Mouse (Mus musculus): ENCODE data around the gene Tnnt3. TPM values are rescaled to one million over a fixed set of nuclear protein-coding genes. Genes with fewer than 3 reads are reported as not detected.

Tnnt3 gene
- polyA plus RNA-seq, 1 experiment from 2014 or later = 167 TPM

DNA sequence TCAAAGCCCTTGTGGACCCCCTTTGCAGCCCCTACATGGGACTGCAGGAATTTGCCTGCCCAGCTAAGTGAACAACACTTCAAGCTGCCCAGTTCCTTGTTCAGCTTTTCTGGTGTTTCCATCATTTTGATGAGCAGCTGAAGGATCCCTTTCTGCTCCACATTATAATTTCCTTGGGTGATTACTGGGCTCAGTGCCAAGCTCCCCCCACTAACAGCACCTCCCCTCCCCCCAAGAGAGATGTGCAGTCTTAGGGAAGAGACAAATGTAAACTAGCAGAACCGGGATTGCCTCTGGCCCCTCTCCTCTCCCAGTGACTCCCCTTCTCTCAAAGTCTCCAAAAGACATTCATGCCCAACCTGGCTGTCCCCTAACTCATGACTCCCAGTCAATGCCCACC, 56.0 kb downstream of the Tnnt3 start:
- Histone ChIP-seq H3K4me2 (replicated peaks) (no peak overlapping the region), H3K4me1 (peaks cover 40% of the 10 kb centered on the region), H3K36me3 (no peaks in the 10 kb centered on the region), H3K9ac (no peak overlapping the region), H3K4me3 (replicated peaks) (no peak overlapping the region), H3K27me3 (no peaks in the 10 kb centered on the region), H3K27ac (replicated peaks) (peak overlapping the region; percentile 89), H3K9me3 (replicated peaks) (no peaks in the 10 kb centered on the region)
- ATAC-seq (ENCODE audit: insufficient number of reproducible peaks, low FRiP score, low TSS enrichment, low read depth) = no peak
- 0% methylated on average over 1 of the region's 1 CpGs for WGBS

DNA sequence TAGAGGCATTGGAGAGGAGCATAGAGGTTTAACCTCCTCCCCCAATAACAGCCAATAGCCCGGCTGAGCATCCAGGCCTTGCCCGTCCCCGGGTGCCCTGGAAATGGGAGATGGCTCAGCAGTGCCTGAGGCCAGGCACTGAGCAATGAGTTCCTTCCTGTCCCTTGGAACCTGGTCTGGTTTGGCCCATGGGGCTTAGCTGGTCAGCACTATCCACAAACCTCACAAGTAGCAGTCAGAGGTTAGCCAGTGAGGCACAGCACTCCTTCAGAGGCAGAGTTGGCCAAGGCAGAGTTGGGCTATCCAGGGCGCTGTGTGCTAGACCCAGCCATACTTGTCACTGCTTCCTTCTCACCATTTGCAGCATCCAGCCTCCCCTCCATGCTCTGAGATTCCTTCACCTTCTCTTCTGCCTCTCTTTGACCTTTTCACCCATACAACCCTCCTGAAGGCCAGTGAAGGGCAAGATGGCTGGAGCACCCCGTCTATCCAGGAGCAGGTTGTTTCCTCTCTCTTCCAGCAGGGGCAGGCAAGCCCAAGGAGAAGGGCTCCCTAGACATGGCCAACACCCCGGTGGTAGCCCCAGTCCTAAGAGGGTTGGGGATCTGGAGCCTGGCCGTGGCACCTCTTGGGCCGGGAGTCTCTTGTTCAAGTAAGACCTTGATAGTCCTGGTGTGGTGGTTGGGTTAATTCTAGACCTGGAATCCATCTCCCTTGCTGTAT, 56.9 kb downstream of the Tnnt3 start:
- H3K4me3 ChIP-seq (replicated peaks) = no peak overlapping the region
- no peak overlapping the region for H3K9ac ChIP-seq
- WGBS = 80% methylated on average over 8 of the region's 8 CpGs
- no peaks in the 10 kb centered on the region for H3K27me3 ChIP-seq
- H3K4me1 ChIP-seq = peaks cover 44% of the 10 kb centered on the region
- no peak overlapping the region for H3K4me2 ChIP-seq (replicated peaks)
- H3K27ac ChIP-seq (replicated peaks) = peak overlapping the region; percentile 89; the same call in 1 of the 2 replicates
- ATAC-seq (ENCODE audit: insufficient number of reproducible peaks, low FRiP score, low TSS enrichment, low read depth) = no peak
- no peaks in the 10 kb centered on the region for H3K9me3 ChIP-seq (replicated peaks)
- no peaks in the 10 kb centered on the region for H3K36me3 ChIP-seq

DNA sequence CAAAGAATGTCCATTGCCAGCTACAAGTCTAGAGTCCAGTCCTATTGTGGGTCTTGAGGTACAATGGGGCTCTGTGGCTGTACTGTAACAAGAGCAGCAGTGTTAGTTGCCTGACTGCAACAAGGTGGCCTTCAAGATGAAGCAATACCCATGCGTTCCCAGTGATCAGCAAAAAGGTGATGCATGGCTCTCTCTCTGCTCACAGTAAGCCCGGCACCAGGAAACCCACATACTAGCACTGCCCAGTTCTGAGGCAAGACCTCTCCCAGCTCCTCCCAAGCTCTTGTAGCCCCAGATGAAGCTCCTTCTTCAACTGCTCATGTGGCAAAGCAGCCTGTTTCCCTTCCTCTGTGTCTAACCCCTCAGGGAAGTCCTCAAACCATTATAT, 57.4 kb downstream of the Tnnt3 start:
- Histone ChIP-seq H3K27me3 (no peaks in the 10 kb centered on the region), H3K9me3 (replicated peaks) (no peaks in the 10 kb centered on the region), H3K4me3 (replicated peaks) (no peak overlapping the region), H3K4me1 (peaks cover 46% of the 10 kb centered on the region), H3K9ac (no peak overlapping the region), H3K27ac (replicated peaks) (no peak overlapping the region), H3K4me2 (replicated peaks) (no peak overlapping the region), H3K36me3 (no peaks in the 10 kb centered on the region)
- ATAC-seq (ENCODE audit: insufficient number of reproducible peaks, low FRiP score, low TSS enrichment, low read depth) = no peak
- 91% methylated on average over 2 of the region's 2 CpGs for WGBS

DNA sequence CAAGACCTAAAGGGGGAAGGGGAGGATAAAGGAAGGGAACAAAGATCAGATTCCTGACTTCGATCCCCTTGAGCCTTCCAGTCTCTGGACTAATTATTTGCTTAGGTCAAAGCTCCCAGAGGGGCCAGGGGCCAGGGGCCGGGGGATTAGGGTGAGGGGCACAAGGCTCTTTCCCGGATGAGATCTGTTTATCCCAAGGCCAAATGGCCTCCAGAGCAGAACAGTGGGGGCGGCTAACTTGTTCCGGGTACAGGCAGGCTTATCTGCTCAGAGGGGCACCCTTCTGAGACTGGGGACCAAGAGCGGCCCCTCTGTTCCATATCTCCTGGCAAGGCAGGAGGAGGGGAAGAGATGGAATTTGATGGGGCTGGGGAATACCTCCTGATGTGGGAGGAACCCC, 59.1 kb downstream of the Tnnt3 start:
- H3K27me3 ChIP-seq = no peaks in the 10 kb centered on the region
- no peak for ATAC-seq (ENCODE audit: insufficient number of reproducible peaks, low FRiP score, low TSS enrichment, low read depth)
- H3K36me3 ChIP-seq = no peaks in the 10 kb centered on the region
- H3K27ac ChIP-seq (replicated peaks) = no peak overlapping the region
- 49% methylated on average over 6 of the region's 6 CpGs for WGBS
- no peak overlapping the region for H3K4me3 ChIP-seq (replicated peaks)
- H3K9ac ChIP-seq = no peak overlapping the region
- no peak overlapping the region for H3K4me2 ChIP-seq (replicated peaks)
- H3K4me1 ChIP-seq = peaks cover 56% of the 10 kb centered on the region
- no peaks in the 10 kb centered on the region for H3K9me3 ChIP-seq (replicated peaks)

DNA sequence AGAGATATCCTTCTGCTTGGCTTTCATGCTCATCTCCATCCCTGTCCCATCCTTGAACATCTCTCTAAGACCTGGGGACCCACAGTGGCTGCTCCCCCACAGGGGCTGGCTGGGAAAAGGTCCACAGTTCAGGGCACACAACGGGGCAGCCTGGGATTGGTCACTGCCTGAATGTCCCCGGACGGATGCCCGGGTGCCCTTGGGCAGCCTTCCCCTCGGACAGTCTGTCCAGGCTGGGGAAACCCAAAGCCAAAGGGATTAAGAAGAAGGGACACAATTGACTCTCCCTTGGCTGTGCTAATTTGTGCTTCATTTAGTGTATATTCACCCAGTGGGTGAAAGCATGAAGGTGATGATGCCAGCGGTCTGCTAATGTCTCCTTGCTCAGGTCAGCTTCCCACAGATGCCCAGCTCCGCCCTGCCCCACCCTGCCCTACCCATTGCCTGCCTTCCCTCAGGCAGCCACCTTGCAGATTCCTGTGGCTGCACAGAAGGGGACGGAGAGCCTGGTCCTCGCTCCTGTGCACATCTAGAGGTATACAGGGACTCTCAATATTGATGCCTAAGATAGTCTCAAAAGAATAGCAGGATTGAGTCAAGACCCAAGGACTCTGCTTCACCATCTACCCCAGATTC, 60.0 kb downstream of the Tnnt3 start:
- Histone ChIP-seq H3K4me2 (replicated peaks) (no peak overlapping the region), H3K9ac (no peak overlapping the region), H3K4me1 (peaks cover 56% of the 10 kb centered on the region), H3K9me3 (replicated peaks) (no peaks in the 10 kb centered on the region), H3K36me3 (no peaks in the 10 kb centered on the region), H3K4me3 (replicated peaks) (no peak overlapping the region), H3K27me3 (no peaks in the 10 kb centered on the region), H3K27ac (replicated peaks) (no peak overlapping the region)
- ATAC-seq (ENCODE audit: insufficient number of reproducible peaks, low FRiP score, low TSS enrichment, low read depth) = no peak
- WGBS = 86% methylated on average over 9 of the region's 9 CpGs

DNA sequence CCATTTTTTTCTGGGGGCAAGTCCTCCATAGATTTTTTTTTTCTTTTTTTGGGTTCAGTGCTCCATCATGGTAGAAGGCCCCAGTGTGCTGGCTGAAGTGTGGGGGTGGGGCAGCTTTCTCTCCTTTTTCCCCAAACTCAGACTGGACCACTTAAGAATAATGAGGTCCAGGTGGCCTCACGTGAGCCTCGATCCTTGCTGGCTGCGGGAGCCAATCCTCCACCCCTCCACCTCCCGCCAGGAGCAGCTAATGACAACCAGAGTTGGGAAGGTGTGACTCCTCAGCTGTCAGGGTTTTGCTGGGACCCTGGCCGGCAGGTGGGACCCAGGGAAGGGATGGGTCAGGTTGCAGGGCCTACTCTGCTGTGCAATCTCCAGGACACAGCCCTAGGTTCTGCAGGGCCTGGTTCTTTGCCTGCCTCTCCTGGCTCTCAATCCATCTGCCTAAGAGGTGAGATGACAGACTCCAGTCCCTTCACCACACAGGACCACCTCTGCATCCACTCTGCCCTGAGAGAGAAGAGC, 61.1 kb downstream of the Tnnt3 start:
- Histone ChIP-seq H3K9ac (no peak overlapping the region), H3K27me3 (no peaks in the 10 kb centered on the region), H3K27ac (replicated peaks) (peak overlapping the region; percentile 44; the same call in 1 of the 2 replicates), H3K4me2 (replicated peaks) (no peak overlapping the region), H3K9me3 (replicated peaks) (no peaks in the 10 kb centered on the region), H3K4me1 (peaks cover 54% of the 10 kb centered on the region), H3K4me3 (replicated peaks) (no peak overlapping the region), H3K36me3 (no peaks in the 10 kb centered on the region)
- 35% methylated on average over 5 of the region's 5 CpGs for WGBS
- no peak for ATAC-seq (ENCODE audit: insufficient number of reproducible peaks, low FRiP score, low TSS enrichment, low read depth)

DNA sequence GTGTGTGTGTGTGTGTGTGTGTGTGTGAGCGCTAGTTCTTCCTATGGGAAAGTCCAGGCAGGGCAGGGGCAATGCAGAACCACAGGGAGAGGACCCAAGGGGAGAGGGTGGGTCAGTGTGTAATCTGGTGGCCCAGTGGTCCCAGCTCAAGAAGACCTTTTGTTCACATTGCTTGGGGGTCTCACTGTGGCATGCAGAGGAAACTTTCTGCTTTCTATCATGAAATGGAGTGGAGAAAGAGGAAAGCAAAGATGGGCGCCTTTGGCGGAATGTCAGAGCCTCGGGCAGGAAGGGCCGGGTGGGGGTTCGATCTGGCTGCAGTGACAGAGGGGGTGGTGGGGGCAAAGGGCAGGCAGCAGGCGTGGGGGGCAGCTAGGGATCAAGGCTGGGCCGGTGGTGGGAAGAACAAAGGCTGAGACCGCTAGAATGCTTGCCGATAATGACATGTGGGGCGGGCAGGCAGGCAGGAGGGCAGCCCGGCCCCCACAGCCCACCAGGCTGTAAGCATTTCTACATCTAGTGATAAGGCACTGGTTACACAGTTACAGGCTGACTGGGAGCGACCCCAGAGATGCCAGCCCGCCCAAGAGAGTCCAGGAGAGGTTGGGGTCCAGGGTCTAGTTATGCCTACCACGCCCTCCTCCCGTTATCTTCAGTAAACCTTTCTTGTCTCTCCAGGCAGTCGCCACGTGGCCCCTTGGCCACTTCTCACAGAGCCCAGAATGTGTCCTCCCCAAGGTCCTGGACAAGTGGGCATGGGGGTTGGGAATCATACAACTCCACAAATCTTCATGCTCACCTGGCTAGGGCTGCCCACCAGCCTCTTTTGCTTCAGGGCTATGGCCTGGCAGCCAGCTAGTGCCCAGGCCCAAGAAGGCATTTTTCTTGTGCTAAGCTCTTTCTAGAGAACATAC, 62.6 kb downstream of the Tnnt3 start:
- H3K4me1 ChIP-seq = peaks cover 43% of the 10 kb centered on the region
- H3K27ac ChIP-seq (replicated peaks) = peak overlapping the region; percentile 60; the same call in 1 of the 2 replicates
- no peak overlapping the region for H3K4me3 ChIP-seq (replicated peaks)
- H3K9ac ChIP-seq = no peak overlapping the region
- H3K27me3 ChIP-seq = no peaks in the 10 kb centered on the region
- no peak overlapping the region for H3K4me2 ChIP-seq (replicated peaks)
- no peaks in the 10 kb centered on the region for H3K9me3 ChIP-seq (replicated peaks)
- WGBS = 39% methylated on average over 18 of the region's 18 CpGs
- no peak for ATAC-seq (ENCODE audit: insufficient number of reproducible peaks, low FRiP score, low TSS enrichment, low read depth)
- no peaks in the 10 kb centered on the region for H3K36me3 ChIP-seq

DNA sequence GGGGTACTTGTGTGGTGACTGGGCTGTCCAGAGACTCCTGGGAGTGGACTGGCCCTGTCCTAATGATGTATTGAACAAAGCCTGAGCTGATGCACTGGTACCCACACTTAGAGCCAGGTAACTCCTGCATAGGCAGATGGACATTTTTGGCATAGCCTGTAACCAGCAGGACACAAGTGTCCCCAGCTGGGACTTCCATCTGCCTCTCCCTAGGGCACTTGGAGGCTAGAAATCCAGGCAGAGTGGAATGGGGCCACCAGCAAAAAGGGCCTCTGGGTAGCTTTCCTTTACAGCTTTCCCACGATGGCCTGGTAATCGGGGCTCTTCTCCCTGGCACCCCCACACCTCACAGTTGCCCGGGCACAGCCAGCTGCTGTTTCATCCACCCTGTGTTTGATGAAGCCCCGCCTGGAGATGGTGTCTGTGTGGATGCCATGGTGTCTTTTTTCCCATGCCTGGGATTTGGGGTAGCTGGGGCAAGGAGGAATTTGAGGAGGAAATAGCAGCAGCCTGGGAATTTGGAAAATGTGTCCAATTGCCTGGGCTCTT, 63.3 kb downstream of the Tnnt3 start:
- Histone ChIP-seq H3K36me3 (no peaks in the 10 kb centered on the region), H3K27me3 (no peaks in the 10 kb centered on the region), H3K4me3 (replicated peaks) (no peak overlapping the region), H3K9me3 (replicated peaks) (no peaks in the 10 kb centered on the region), H3K4me2 (replicated peaks) (no peak overlapping the region), H3K4me1 (peaks cover 43% of the 10 kb centered on the region), H3K27ac (replicated peaks) (peak overlapping the region; percentile 60; the same call in 1 of the 2 replicates), H3K9ac (no peak overlapping the region)
- WGBS = 44% methylated on average over 4 of the region's 4 CpGs
- no peak for ATAC-seq (ENCODE audit: insufficient number of reproducible peaks, low FRiP score, low TSS enrichment, low read depth)

DNA sequence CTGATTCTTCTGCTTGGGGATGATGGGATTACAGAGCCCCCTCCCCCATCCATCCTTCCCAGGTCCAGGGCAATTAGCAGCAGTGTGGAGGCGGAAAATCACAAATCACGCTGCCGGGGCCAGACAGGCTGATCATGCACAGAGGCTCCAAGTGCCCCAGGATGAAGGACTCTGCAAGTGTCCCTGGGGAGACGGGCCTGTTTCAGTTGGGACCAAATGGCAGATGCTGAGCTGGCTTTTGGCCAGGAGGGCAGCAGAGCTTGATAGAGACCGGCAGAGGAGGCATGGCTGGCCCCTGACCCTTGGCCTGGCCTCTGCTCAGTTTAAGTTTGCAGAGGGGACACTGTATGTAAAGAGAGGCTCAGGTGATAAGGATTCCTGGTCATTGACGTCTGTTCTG, 64.5 kb downstream of the Tnnt3 start:
- ATAC-seq (ENCODE audit: insufficient number of reproducible peaks, low FRiP score, low TSS enrichment, low read depth) = 0 out of 2 replicates have a peak, but pooled peaks have one; percentile 13
- H3K4me3 ChIP-seq (replicated peaks) = no peak overlapping the region
- H3K36me3 ChIP-seq = no peaks in the 10 kb centered on the region
- no peaks in the 10 kb centered on the region for H3K9me3 ChIP-seq (replicated peaks)
- H3K27me3 ChIP-seq = no peaks in the 10 kb centered on the region
- no peak overlapping the region for H3K4me2 ChIP-seq (replicated peaks)
- WGBS = 30% methylated on average over 6 of the region's 6 CpGs
- peaks cover 43% of the 10 kb centered on the region for H3K4me1 ChIP-seq
- no peak overlapping the region for H3K9ac ChIP-seq
- peak overlapping the region; percentile 55; the same call in 1 of the 2 replicates for H3K27ac ChIP-seq (replicated peaks)

DNA sequence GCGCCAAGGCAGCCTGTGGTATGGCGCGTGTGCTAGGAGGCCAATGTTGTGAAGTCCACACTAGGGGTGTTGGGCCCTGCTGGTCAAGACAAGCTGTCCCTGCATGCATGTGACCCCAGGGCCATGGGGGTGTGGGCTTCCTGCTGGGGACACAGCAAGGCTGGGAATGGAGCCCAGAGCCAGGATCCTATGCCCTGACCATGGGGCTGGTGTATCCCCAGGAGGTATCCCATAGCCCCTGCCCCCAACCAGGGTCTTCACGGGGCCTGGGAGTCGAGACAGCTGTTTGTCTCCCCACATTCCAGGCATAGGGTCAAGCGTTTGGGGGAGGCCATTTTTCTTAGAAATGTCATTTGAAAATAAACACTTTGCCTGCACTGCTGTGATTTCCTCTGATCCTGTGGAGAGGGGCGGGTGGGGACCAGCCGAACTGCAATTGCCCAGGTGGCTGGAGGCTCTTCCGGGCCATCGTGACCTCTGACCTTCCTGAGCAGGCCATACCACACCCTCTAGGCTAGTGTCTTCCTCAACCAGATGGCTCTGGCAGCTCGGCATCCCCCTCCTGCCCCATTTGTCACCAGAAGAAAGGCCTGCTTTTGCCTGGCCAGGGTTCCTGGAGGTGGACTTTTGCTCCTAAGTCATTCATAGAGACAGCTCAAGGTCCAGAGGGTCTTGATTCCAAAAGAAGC, 66.5 kb downstream of the Tnnt3 start:
- H3K27me3 ChIP-seq = no peaks in the 10 kb centered on the region
- no peak overlapping the region for H3K9ac ChIP-seq
- H3K4me1 ChIP-seq = peaks cover 50% of the 10 kb centered on the region
- H3K27ac ChIP-seq (replicated peaks) = no peak overlapping the region
- H3K9me3 ChIP-seq (replicated peaks) = no peaks in the 10 kb centered on the region
- H3K4me3 ChIP-seq (replicated peaks) = no peak overlapping the region
- no peak for ATAC-seq (ENCODE audit: insufficient number of reproducible peaks, low FRiP score, low TSS enrichment, low read depth)
- 50% methylated on average over 11 of the region's 11 CpGs for WGBS
- H3K4me2 ChIP-seq (replicated peaks) = no peak overlapping the region
- H3K36me3 ChIP-seq = no peaks in the 10 kb centered on the region
